Mouse (Mus musculus) olfactory bulb, adult 2 months (tissue): ENCODE measurements at regions not wholly inside any gene's neighbourhood (a gene's known extent, or its start where the extent isn't known, plus 50 kb on each side); places are given as distances from the start of the nearest gene placed in this dataset.

Experiments
- H3K27ac ChIP-seq: fragments of 200-500 bp; 2 replicates; pipeline ENCODE4 v1.5.1; 2012; ENCODE audit warnings: low read depth, low read length; ENCODE audit not compliant: insufficient read depth
- H3K4me1 ChIP-seq: fragments of 200-500 bp; 2 replicates; pipeline ENCODE4 v1.6.1; 2012; ENCODE audit warnings: low read length; ENCODE audit not compliant: control insufficient read depth, insufficient read depth
- H3K4me3 ChIP-seq: fragments of 200-500 bp; 2 replicates; pipeline ENCODE4 v1.5.1; 2012; ENCODE audit warnings: mild to moderate bottlenecking, low read depth, low read length, moderate library complexity; ENCODE audit not compliant: insufficient read depth
- CTCF ChIP-seq: fragments of 200-500 bp; IDR thresholded peaks from 2 replicates; pipeline ENCODE4 v1.5.1; 2012; ENCODE audit warnings: low read depth, mild to moderate bottlenecking, low read length, moderate library complexity; ENCODE audit not compliant: insufficient read depth
- POLR2A ChIP-seq: fragments of 200-500 bp; IDR thresholded peaks from 2 replicates; pipeline ENCODE4 v1.6.1; 2012; ENCODE audit warnings: mild to moderate bottlenecking, low read depth, low read length, moderate library complexity; ENCODE audit not compliant: insufficient read depth
- WGBS: fragments of 180-500 bp; shearing (Covaris S2); methylation state at CpG from one replicate; pipeline ENCODE4 v1.1.7; 2018; 5-methylcytosine and 5-hydroxymethylcytosine counted together

GRCm38 (mm10) chr3:38783051-38783450 is 103.7 kb upstream of the Fat4 start:
- H3K4me3 ChIP-seq: no peak overlapping the region
- 71% methylated on average over 3 of the region's 3 CpGs for WGBS
- no peak overlapping the region for H3K27ac ChIP-seq
- TF ChIP-seq CTCF (no peak), POLR2A (no peak)
- H3K4me1 ChIP-seq: no peaks in the 10 kb centered on the region

GRCm38 (mm10) chr3:38776743-38777366 is 109.9 kb upstream of the Fat4 start:
- TF ChIP-seq CTCF (no peak), POLR2A (no peak)
- H3K4me1 ChIP-seq: no peaks in the 10 kb centered on the region
- no peak overlapping the region for H3K4me3 ChIP-seq
- H3K27ac ChIP-seq: no peak overlapping the region
- WGBS: 76% methylated on average over 4 of the region's 4 CpGs

GRCm38 (mm10) chr3:38754632-38755123 is 132.1 kb upstream of the Fat4 start:
- H3K4me1 ChIP-seq: peaks cover 4% of the 10 kb centered on the region; the same call in 1 of the 2 replicates
- no peak overlapping the region for H3K4me3 ChIP-seq
- 51% methylated on average over 5 of the region's 5 CpGs for WGBS
- H3K27ac ChIP-seq: no peak overlapping the region
- TF ChIP-seq POLR2A: no peak
- no peak for TF ChIP-seq CTCF

GRCm38 (mm10) chr3:38753446-38754205 is 133.1 kb upstream of the Fat4 start:
- Histone ChIP-seq H3K27ac (0 out of 2 replicates have a peak overlapping the region, but pooled peaks have one; percentile 7), H3K4me3 (no peak overlapping the region), H3K4me1 (peaks cover 4% of the 10 kb centered on the region; the same call in 1 of the 2 replicates)
- TF ChIP-seq POLR2A: no peak
- no peak for TF ChIP-seq CTCF
- WGBS: 70% methylated on average over 2 of the region's 2 CpGs

GRCm38 (mm10) chr3:38742155-38742554 is 144.6 kb upstream of the Fat4 start:
- no peak for TF ChIP-seq CTCF
- no peak for TF ChIP-seq POLR2A
- 56% methylated on average over 4 of the region's 4 CpGs for WGBS
- Histone ChIP-seq H3K4me1 (no peaks in the 10 kb centered on the region), H3K27ac (no peak overlapping the region), H3K4me3 (no peak overlapping the region)

- H3K27ac ChIP-seq: no peak overlapping the region
- TF ChIP-seq POLR2A (no peak), CTCF (no peak)
- 100% methylated on average over 1 of the region's 1 CpGs for WGBS
- H3K4me1 ChIP-seq: no peaks in the 10 kb centered on the region
- no peak overlapping the region for H3K4me3 ChIP-seq
These were observed 164.1 kb upstream of the Fat4 start for GRCm38 (mm10) chr3:38722606-38723005.

- WGBS: 14% methylated on average over 9 of the region's 9 CpGs
- Histone ChIP-seq H3K4me3 (no peak overlapping the region), H3K4me1 (peaks cover 6% of the 10 kb centered on the region), H3K27ac (no peak overlapping the region)
- TF ChIP-seq CTCF: no peak
- TF ChIP-seq POLR2A: no peak
These were observed 174.5 kb upstream of the Fat4 start for GRCm38 (mm10) chr3:38712078-38712873.

GRCm38 (mm10) chr3:38711229-38711628 is 175.5 kb upstream of the Fat4 start:
- peaks cover 6% of the 10 kb centered on the region for H3K4me1 ChIP-seq
- no peak for TF ChIP-seq CTCF
- no peak for TF ChIP-seq POLR2A
- H3K27ac ChIP-seq: no peak overlapping the region
- 61% methylated on average over 6 of the region's 6 CpGs for WGBS
- no peak overlapping the region for H3K4me3 ChIP-seq

GRCm38 (mm10) chr3:38707891-38708290 is 178.8 kb upstream of the Fat4 start:
- WGBS: 81% methylated on average over 3 of the region's 3 CpGs
- no peak overlapping the region for H3K27ac ChIP-seq

More at GRCm38 (mm10) chr3:38707891-38708290, 178.8 kb upstream of the Fat4 start:
- Histone ChIP-seq H3K4me1 (peaks cover 6% of the 10 kb centered on the region), H3K4me3 (no peak overlapping the region)
- no peak for TF ChIP-seq CTCF
- no peak for TF ChIP-seq POLR2A
